Mouse (Mus musculus) MEL (cell line): ENCODE results near the gene Islr2.

Experiments used
- CTCF ChIP-seq, 3 experiments: IDR thresholded peaks in 2 of 3; conservative IDR thresholded peaks in 1 of 3; 2 replicates each; pipeline ENCODE4 v1.5.1; 2011 to 2012; ENCODE audit warnings: low read length in 3 of 3, low read depth in 2 of 3, mild to moderate bottlenecking in 2 of 3, improper control_type of control experiment in 1 of 3, inconsistent platforms in 1 of 3, mixed read lengths in 1 of 3, moderate library complexity in 1 of 3; ENCODE audit not compliant: control insufficient read depth in 1 of 3, insufficient read depth in 1 of 3, poor library complexity in 1 of 3, severe bottlenecking in 1 of 3
- KAT2A ChIP-seq: conservative IDR thresholded peaks from 2 replicates; pipeline ENCODE4 v1.6.1; 2012; ENCODE audit warnings: low read depth, low read length, improper control_type of control experiment, inconsistent platforms
- TCF12 ChIP-seq: IDR thresholded peaks from 2 replicates; pipeline ENCODE4 v1.6.1; 2014; ENCODE audit warnings: low read depth, mild to moderate bottlenecking, inconsistent platforms, low read length, improper control_type of control experiment, moderate library complexity
- USF2 ChIP-seq, 2 experiments: IDR thresholded peaks; 2 replicates each; pipeline ENCODE4 v1.6.1; 2011 to 2012; ENCODE audit warnings: improper control_type of control experiment in 2 of 2, low read length in 2 of 2, borderline replicate concordance in 1 of 2, inconsistent platforms in 1 of 2, low read depth in 1 of 2, mild to moderate bottlenecking in 1 of 2; ENCODE audit not compliant: insufficient read depth in 1 of 2

DNA sequence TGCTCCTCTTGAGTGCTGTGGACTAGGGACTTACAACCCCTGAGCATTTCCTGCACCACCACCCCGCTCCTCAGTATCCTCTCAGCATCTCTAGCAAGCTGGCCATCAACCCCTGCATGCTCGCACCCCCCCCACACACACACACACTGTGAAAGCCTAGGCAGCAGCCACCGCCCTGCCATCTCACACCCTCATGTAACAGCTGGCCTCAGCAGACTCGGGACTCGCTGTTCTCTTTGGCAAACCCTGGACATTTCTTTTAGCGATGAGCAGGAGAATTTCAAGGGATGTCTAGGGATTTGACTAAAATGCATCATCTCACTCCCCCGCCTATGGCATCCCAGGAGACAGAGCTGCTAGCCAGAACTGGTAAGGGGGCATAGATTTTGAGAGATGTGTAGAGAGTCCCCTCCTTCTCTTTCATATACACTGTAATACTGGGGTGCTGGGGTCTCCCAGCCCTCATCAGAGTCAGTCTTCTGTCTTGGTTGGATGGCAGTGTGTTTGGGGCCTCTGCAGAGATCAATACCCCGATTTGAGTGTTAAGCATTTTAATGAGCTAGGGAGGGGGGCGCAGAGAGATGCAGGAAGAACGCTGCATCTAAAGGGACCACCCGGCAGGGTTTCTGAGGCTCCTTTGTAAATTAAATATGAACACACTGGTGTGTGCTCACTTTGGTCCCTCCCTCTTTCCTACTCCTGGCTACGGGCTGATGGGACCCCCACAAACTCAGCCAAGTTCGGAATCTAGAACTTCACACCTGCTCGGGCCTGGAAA, 1.3 kb downstream of the Islr2 start:
- no peak for TF ChIP-seq CTCF (IDR thresholded peaks at IDR 0.05 in 2 of 3, conservative IDR thresholded peaks at IDR 0.05 in 1 of 3; ENCODE audit: control insufficient read depth in 1 of 3, insufficient read depth in 1 of 3, low read depth in 2 of 3, low read length in 3 of 3, poor library complexity in 1 of 3, severe bottlenecking in 1 of 3)
- no peak for TF ChIP-seq USF2 (IDR thresholded peaks at IDR 0.05; ENCODE audit: borderline replicate concordance in 1 of 2, insufficient read depth in 1 of 2, low read depth in 1 of 2, low read length in 2 of 2)
- no peak for TF ChIP-seq TCF12
- no peak for TF ChIP-seq KAT2A
